Mouse (Mus musculus) cerebral cortex, adult 2 months (tissue): ENCODE measurements around the gene Acot4.

Experiments
- WGBS: fragments of 180-500 bp; shearing (Covaris S2); methylation state at CpG from one replicate; pipeline ENCODE4 v1.1.7; 2018; 5-methylcytosine and 5-hydroxymethylcytosine counted together

Gene Acot4

GRCm38 (mm10) chr12:84030659-84031332, 7.4 kb upstream of the Acot4 start:
- WGBS = 50% methylated on average over 4 of the region's 4 CpGs

GRCm38 (mm10) chr12:84032854-84033253, 5.3 kb upstream of the Acot4 start:
- 97% methylated on average over 4 of the region's 4 CpGs for WGBS

GRCm38 (mm10) chr12:84033302-84033701, 4.9 kb upstream of the Acot4 start:
- WGBS = 91% methylated on average over 2 of the region's 2 CpGs

- 78% methylated on average over 4 of the region's 4 CpGs for WGBS
Measured at GRCm38 (mm10) chr12:84034108-84034507, 4.1 kb upstream of the Acot4 start.

GRCm38 (mm10) chr12:84038691-84039111, 522 bp downstream of the Acot4 start, which contains the start of gene Gm49366:
Gene Gm49366 (plus strand): TSS chr12:84038935.
- 6% methylated on average over 39 of the region's 39 CpGs for WGBS

GRCm38 (mm10) chr12:84042248-84042647, 4.1 kb downstream of the Acot4 start:
- WGBS = 94% methylated on average over 5 of the region's 5 CpGs

- 76% methylated on average over 2 of the region's 2 CpGs for WGBS
Measured at GRCm38 (mm10) chr12:84044045-84044444, 5.9 kb downstream of the Acot4 start.

GRCm38 (mm10) chr12:84046906-84047305, 8.7 kb downstream of the Acot4 start:
- WGBS = 95% methylated on average over 1 of the region's 1 CpGs

- WGBS = 90% methylated on average over 5 of the region's 5 CpGs
Measured at GRCm38 (mm10) chr12:84050744-84051143, 12.6 kb downstream of the Acot4 start.

- WGBS = 94% methylated on average over 5 of the region's 5 CpGs
Measured at GRCm38 (mm10) chr12:84051937-84052474, 13.8 kb downstream of the Acot4 start, which contains the start of gene Acot3. Gene Acot3 (plus strand): TSS chr12:84052144.

- WGBS = 85% methylated on average over 7 of the region's 7 CpGs
Measured at GRCm38 (mm10) chr12:84052609-84053008, 14.4 kb downstream of the Acot4 start.

- WGBS = 10% methylated on average over 16 of the region's 16 CpGs
Measured at GRCm38 (mm10) chr12:84053173-84053572, 15.0 kb downstream of the Acot4 start.

GRCm38 (mm10) chr12:84053679-84054391, 15.7 kb downstream of the Acot4 start:
- 4% methylated on average over 41 of the region's 46 CpGs for WGBS

GRCm38 (mm10) chr12:84060946-84061345, 22.8 kb downstream of the Acot4 start:
- 42% methylated on average over 2 of the region's 2 CpGs for WGBS

- 93% methylated on average over 20 of the region's 20 CpGs for WGBS
Measured at GRCm38 (mm10) chr12:84062336-84062735, 24.2 kb downstream of the Acot4 start.

- WGBS = 72% methylated on average over 5 of the region's 5 CpGs
Measured at GRCm38 (mm10) chr12:84063228-84063627, 25.0 kb downstream of the Acot4 start.

GRCm38 (mm10) chr12:84063833-84064232, 25.7 kb downstream of the Acot4 start:
- 78% methylated on average over 2 of the region's 2 CpGs for WGBS

- 79% methylated on average over 8 of the region's 8 CpGs for whole genome bisulfite sequencing
Measured at GRCm38 (mm10) chr12:84064621-84065020, 26.4 kb downstream of the Acot4 start.

GRCm38 (mm10) chr12:84067752-84068151, 29.6 kb downstream of the Acot4 start:
- 93% methylated on average over 4 of the region's 4 CpGs for WGBS

GRCm38 (mm10) chr12:84068296-84068695, 30.1 kb downstream of the Acot4 start:
- 78% methylated on average over 8 of the region's 8 CpGs for WGBS

GRCm38 (mm10) chr12:84068986-84069385, 30.8 kb downstream of the Acot4 start, which contains the start of gene Acot5:
Gene Acot5 (plus strand): TSS chr12:84069325.
- WGBS = 59% methylated on average over 9 of the region's 9 CpGs

GRCm38 (mm10) chr12:84069582-84069981, 31.4 kb downstream of the Acot4 start:
- 3% methylated on average over 40 of the region's 52 CpGs for whole genome bisulfite sequencing

- WGBS = 51% methylated on average over 2 of the region's 2 CpGs
Measured at GRCm38 (mm10) chr12:84071696-84072095, 33.5 kb downstream of the Acot4 start.
